Mouse (Mus musculus) layer of hippocampus, postnatal 14 days (tissue): Measurements from ENCODE around the gene Spock1. TPM values are rescaled to one million over a fixed set of nuclear protein-coding genes. Genes with fewer than 3 reads are reported as not detected.

Source experiments
- DNase-seq, 2 experiments: peaks; one replicate each; pipeline ENCODE4 v3.0.0; 2021 to 2022; ENCODE audit warnings: low spot score in 2 of 2, mixed read lengths in 1 of 2
- total RNA-seq, 2 experiments: library from RNA; stranded (reverse); gene quantifications; 2 replicates each; pipeline ENCODE4 v1.2.3; 2021

Gene Spock1
- total RNA-seq, 2 experiments from 2014 or later: 266 to 276 TPM

- no peak for DNase-seq
These were observed 241.8 kb downstream of the Spock1 start for GRCm38 (mm10) chr13:57666173-57666842.

- DNase-seq: no peak
These were observed 245.6 kb downstream of the Spock1 start for GRCm38 (mm10) chr13:57662554-57662953.

GRCm38 (mm10) chr13:57660523-57660922, 247.6 kb downstream of the Spock1 start:
- no peak for DNase-seq

GRCm38 (mm10) chr13:57659872-57660271, 248.3 kb downstream of the Spock1 start:
- DNase-seq: no peak

- no peak for DNase-seq
These were observed 251.5 kb downstream of the Spock1 start for GRCm38 (mm10) chr13:57656606-57657005.

- DNase-seq: no peak
These were observed 253.8 kb downstream of the Spock1 start for GRCm38 (mm10) chr13:57654362-57654761.

- no peak for DNase-seq
These were observed 256.9 kb downstream of the Spock1 start for GRCm38 (mm10) chr13:57651236-57651635.

GRCm38 (mm10) chr13:57648784-57649183, 259.3 kb downstream of the Spock1 start:
- no peak for DNase-seq

GRCm38 (mm10) chr13:57647456-57647855, 260.7 kb downstream of the Spock1 start:
- no peak for DNase-seq

- no peak for DNase-seq
These were observed 265.1 kb downstream of the Spock1 start for GRCm38 (mm10) chr13:57643036-57643435.

- no peak for DNase-seq
These were observed 266.5 kb downstream of the Spock1 start for GRCm38 (mm10) chr13:57641649-57642048.

- no peak for DNase-seq
These were observed 267.2 kb downstream of the Spock1 start for GRCm38 (mm10) chr13:57640968-57641367.

GRCm38 (mm10) chr13:57638820-57639219, 269.3 kb downstream of the Spock1 start:
- peak in 1 of 2 experiments; percentile 29 for DNase-seq

- no peak for DNase-seq
These were observed 270.5 kb downstream of the Spock1 start for GRCm38 (mm10) chr13:57637606-57638132.

- no peak for DNase-seq
These were observed 271.0 kb downstream of the Spock1 start for GRCm38 (mm10) chr13:57637080-57637572.

- no peak for DNase-seq
These were observed 271.7 kb downstream of the Spock1 start for GRCm38 (mm10) chr13:57636196-57637015.

GRCm38 (mm10) chr13:57630532-57630931, 277.6 kb downstream of the Spock1 start:
- DNase-seq: no peak

GRCm38 (mm10) chr13:57628218-57628617, 279.9 kb downstream of the Spock1 start:
- DNase-seq: no peak

GRCm38 (mm10) chr13:57626434-57626833, 281.7 kb downstream of the Spock1 start:
- no peak for DNase-seq

GRCm38 (mm10) chr13:57623909-57624481, 284.1 kb downstream of the Spock1 start:
- no peak for DNase-seq

- DNase-seq: peak in 1 of 2 experiments; percentile 29
These were observed 288.9 kb downstream of the Spock1 start for GRCm38 (mm10) chr13:57619079-57619768.
